Mouse (Mus musculus): ENCODE measurements at regions not wholly inside any gene's neighbourhood (a gene's known extent, or its start where the extent isn't known, plus 50 kb on each side); places are given as distances from the start of the nearest gene placed in this dataset.
A peak's percentile ranks its signal among the peaks of the same experiment; 100 is the strongest.
"Not testable (repeated sequence)": the region's sequence is repeated elsewhere in the genome, so short reads cannot be mapped to it uniquely, and the experiment has no call there.

- no peak overlapping the region for H3K9ac ChIP-seq (ENCODE audit: low read length)
- 79% methylated on average over 7 of the region's 7 CpGs for WGBS
- no peak overlapping the region for H3K27ac ChIP-seq (replicated peaks; ENCODE audit: low read depth, low read length)
- H3K9me3 ChIP-seq (ENCODE audit: control insufficient read depth, low read length), result no peaks in the 10 kb centered on the region
- no peaks in the 10 kb centered on the region for H3K4me1 ChIP-seq (ENCODE audit: control insufficient read depth, insufficient read depth, low read length)
- DNase-seq (ENCODE audit: low spot score) (no peak), ATAC-seq (ENCODE audit: insufficient number of reproducible peaks, low FRiP score, low TSS enrichment, low read depth) (no peak)
- no peaks in the 10 kb centered on the region for H3K36me3 ChIP-seq (ENCODE audit: control insufficient read depth, insufficient read depth, low read length)
- no peak overlapping the region for H3K4me3 ChIP-seq (ENCODE audit: low read depth, low read length)
- H3K27me3 ChIP-seq (ENCODE audit: control insufficient read depth, insufficient read depth, low read length), result no peaks in the 10 kb centered on the region
- no peak overlapping the region for H3K4me2 ChIP-seq (ENCODE audit: low read depth, severe bottlenecking)
These were observed 56.9 kb upstream of the Prdm9 start for GRCm38 (mm10) chr17:15620746-15621694.

- Histone ChIP-seq H3K9ac (ENCODE audit: low read length) (no peak overlapping the region), H3K27ac (replicated peaks; ENCODE audit: low read depth, low read length) (no peak overlapping the region), H3K27me3 (ENCODE audit: control insufficient read depth, insufficient read depth, low read length) (no peaks in the 10 kb centered on the region), H3K4me2 (ENCODE audit: low read depth, severe bottlenecking) (no peak overlapping the region), H3K36me3 (ENCODE audit: control insufficient read depth, insufficient read depth, low read length) (no peaks in the 10 kb centered on the region), H3K4me1 (ENCODE audit: control insufficient read depth, insufficient read depth, low read length) (no peaks in the 10 kb centered on the region), H3K4me3 (ENCODE audit: low read depth, low read length) (no peak overlapping the region), H3K9me3 (ENCODE audit: control insufficient read depth, low read length) (no peaks in the 10 kb centered on the region)
- ATAC-seq (ENCODE audit: insufficient number of reproducible peaks, low FRiP score, low TSS enrichment, low read depth), result no peak
- 3% methylated on average over 2 of the region's 2 CpGs for WGBS
- peak; percentile 29 for DNase-seq (ENCODE audit: low spot score)
These were observed 58.8 kb upstream of the Prdm9 start for GRCm38 (mm10) chr17:15622913-15623312.

- H3K36me3 ChIP-seq (ENCODE audit: control insufficient read depth, insufficient read depth, low read length), result no peaks in the 10 kb centered on the region
- no peaks in the 10 kb centered on the region for H3K4me1 ChIP-seq (ENCODE audit: control insufficient read depth, insufficient read depth, low read length)
- H3K4me3 ChIP-seq (ENCODE audit: low read depth, low read length), result no peak overlapping the region
- WGBS, result 39% methylated on average over 5 of the region's 5 CpGs
- no peaks in the 10 kb centered on the region for H3K9me3 ChIP-seq (ENCODE audit: control insufficient read depth, low read length)
- H3K27ac ChIP-seq (replicated peaks; ENCODE audit: low read depth, low read length), result no peak overlapping the region
- ATAC-seq (ENCODE audit: insufficient number of reproducible peaks, low FRiP score, low TSS enrichment, low read depth) (no peak), DNase-seq (ENCODE audit: low spot score) (no peak)
- H3K27me3 ChIP-seq (ENCODE audit: control insufficient read depth, insufficient read depth, low read length), result no peaks in the 10 kb centered on the region
- peak overlapping the region; percentile 24; the same call in 1 of the 2 replicates for H3K4me2 ChIP-seq (ENCODE audit: low read depth, severe bottlenecking)
- no peak overlapping the region for H3K9ac ChIP-seq (ENCODE audit: low read length)
These were observed 66.6 kb upstream of the Prdm9 start for GRCm38 (mm10) chr17:15630792-15631191.

GRCm38 (mm10) chr17:15631626-15632025 is 67.5 kb upstream of the Prdm9 start:
- Histone ChIP-seq H3K27ac (replicated peaks; ENCODE audit: low read depth, low read length) (no peak overlapping the region), H3K4me2 (ENCODE audit: low read depth, severe bottlenecking) (peak overlapping the region; percentile 24), H3K36me3 (ENCODE audit: control insufficient read depth, insufficient read depth, low read length) (no peaks in the 10 kb centered on the region), H3K9me3 (ENCODE audit: control insufficient read depth, low read length) (no peaks in the 10 kb centered on the region), H3K4me1 (ENCODE audit: control insufficient read depth, insufficient read depth, low read length) (no peaks in the 10 kb centered on the region), H3K27me3 (ENCODE audit: control insufficient read depth, insufficient read depth, low read length) (no peaks in the 10 kb centered on the region), H3K9ac (ENCODE audit: low read length) (no peak overlapping the region), H3K4me3 (ENCODE audit: low read depth, low read length) (no peak overlapping the region)
- 11% methylated on average over 11 of the region's 11 CpGs for WGBS
- DNase-seq (ENCODE audit: low spot score) (no peak), ATAC-seq (ENCODE audit: insufficient number of reproducible peaks, low FRiP score, low TSS enrichment, low read depth) (no peak)

- Histone ChIP-seq H3K4me2 (ENCODE audit: low read depth, severe bottlenecking) (no peak overlapping the region; the same call in 1 of the 2 replicates), H3K4me1 (ENCODE audit: control insufficient read depth, insufficient read depth, low read length) (no peaks in the 10 kb centered on the region), H3K9ac (ENCODE audit: low read length) (no peak overlapping the region), H3K9me3 (ENCODE audit: control insufficient read depth, low read length) (no peaks in the 10 kb centered on the region), H3K36me3 (ENCODE audit: control insufficient read depth, insufficient read depth, low read length) (no peaks in the 10 kb centered on the region), H3K27ac (replicated peaks; ENCODE audit: low read depth, low read length) (no peak overlapping the region), H3K4me3 (ENCODE audit: low read depth, low read length) (no peak overlapping the region), H3K27me3 (ENCODE audit: control insufficient read depth, insufficient read depth, low read length) (no peaks in the 10 kb centered on the region)
- 14% methylated on average over 1 of the region's 1 CpGs for WGBS
- DNase-seq (ENCODE audit: low spot score) (no peak), ATAC-seq (ENCODE audit: insufficient number of reproducible peaks, low FRiP score, low TSS enrichment, low read depth) (no peak)
These were observed 67.9 kb upstream of the Prdm9 start for GRCm38 (mm10) chr17:15632090-15632489.

- not testable (repeated sequence) for H3K27ac ChIP-seq (replicated peaks; ENCODE audit: low read depth, low read length); H3K4me2 ChIP-seq (ENCODE audit: low read depth, severe bottlenecking); H3K36me3 ChIP-seq (ENCODE audit: control insufficient read depth, insufficient read depth, low read length); H3K27me3 ChIP-seq (ENCODE audit: control insufficient read depth, insufficient read depth, low read length); H3K4me1 ChIP-seq (ENCODE audit: control insufficient read depth, insufficient read depth, low read length); DNase-seq (ENCODE audit: low spot score); H3K4me3 ChIP-seq (ENCODE audit: low read depth, low read length); H3K9ac ChIP-seq (ENCODE audit: low read length); ATAC-seq (ENCODE audit: insufficient number of reproducible peaks, low FRiP score, low TSS enrichment, low read depth); H3K9me3 ChIP-seq (ENCODE audit: control insufficient read depth, low read length)
- WGBS, result 87% methylated on average over 12 of the region's 12 CpGs
These were observed 65.5 kb upstream of the Chd1 start for GRCm38 (mm10) chr17:15639111-15639865.

- WGBS, result 79% methylated on average over 3 of the region's 3 CpGs
These were observed 64.0 kb upstream of the Chd1 start for GRCm38 (mm10) chr17:15640776-15641175.

GRCm38 (mm10) chr17:15641764-15642163 is 63.0 kb upstream of the Chd1 start:
- Histone ChIP-seq H3K27ac (replicated peaks; ENCODE audit: low read depth, low read length) (no peak overlapping the region), H3K9me3 (ENCODE audit: control insufficient read depth, low read length) (no peaks in the 10 kb centered on the region), H3K4me2 (ENCODE audit: low read depth, severe bottlenecking) (no peak overlapping the region), H3K9ac (ENCODE audit: low read length) (no peak overlapping the region), H3K4me3 (ENCODE audit: low read depth, low read length) (no peak overlapping the region), H3K4me1 (ENCODE audit: control insufficient read depth, insufficient read depth, low read length) (no peaks in the 10 kb centered on the region), H3K36me3 (ENCODE audit: control insufficient read depth, insufficient read depth, low read length) (no peaks in the 10 kb centered on the region), H3K27me3 (ENCODE audit: control insufficient read depth, insufficient read depth, low read length) (no peaks in the 10 kb centered on the region)
- no peak for ATAC-seq (ENCODE audit: insufficient number of reproducible peaks, low FRiP score, low TSS enrichment, low read depth)
- WGBS, result 89% methylated on average over 3 of the region's 3 CpGs
- DNase-seq (ENCODE audit: low spot score), result no peak

More at GRCm38 (mm10) chr17:15640776-15641175, 64.0 kb upstream of the Chd1 start:
- H3K4me1 ChIP-seq (ENCODE audit: control insufficient read depth, insufficient read depth, low read length), result no peaks in the 10 kb centered on the region
- no peak overlapping the region for H3K4me2 ChIP-seq (ENCODE audit: low read depth, severe bottlenecking)
- H3K4me3 ChIP-seq (ENCODE audit: low read depth, low read length), result no peak overlapping the region
- no peaks in the 10 kb centered on the region for H3K9me3 ChIP-seq (ENCODE audit: control insufficient read depth, low read length)
- no peak overlapping the region for H3K9ac ChIP-seq (ENCODE audit: low read length)
- ATAC-seq (ENCODE audit: insufficient number of reproducible peaks, low FRiP score, low TSS enrichment, low read depth) (no peak), DNase-seq (ENCODE audit: low spot score) (no peak)
- no peaks in the 10 kb centered on the region for H3K36me3 ChIP-seq (ENCODE audit: control insufficient read depth, insufficient read depth, low read length)
- H3K27me3 ChIP-seq (ENCODE audit: control insufficient read depth, insufficient read depth, low read length), result no peaks in the 10 kb centered on the region
- H3K27ac ChIP-seq (replicated peaks; ENCODE audit: low read depth, low read length), result no peak overlapping the region

Data from limb, embryonic 11.5 days (tissue).